Mouse (Mus musculus) CH12.LX (cell line): ENCODE measurements around the gene Abcd3. TPM values are rescaled to one million over a fixed set of nuclear protein-coding genes. Genes with fewer than 3 reads are reported as not detected.

ENCODE experiments used
- DNase-seq: peaks from one replicate; pipeline ENCODE4 v3.0.0-alpha.2; 2013; ENCODE audit errors: extremely low read depth
- H3K27ac ChIP-seq: 2 replicates; pipeline ENCODE4 v1.5.1; 2012; ENCODE audit warnings: low read depth, mild to moderate bottlenecking, control low read depth, moderate library complexity; ENCODE audit not compliant: insufficient read depth
- H3K27me3 ChIP-seq: replicated peaks from 2 replicates; pipeline ENCODE3; 2012; ENCODE audit warnings: inconsistent platforms
- H3K36me3 ChIP-seq, 2 experiments: replicated peaks in 1 of 2; 2 replicates each; pipeline versions ENCODE3 to v1.6.1; 2012; ENCODE audit warnings: inconsistent platforms in 1 of 2, low read length in 1 of 2, mild to moderate bottlenecking in 1 of 2, mixed read lengths in 1 of 2, moderate library complexity in 1 of 2; ENCODE audit not compliant: control insufficient read depth in 1 of 2, insufficient read depth in 1 of 2
- H3K4me1 ChIP-seq, 2 experiments: 2 replicates each; pipeline ENCODE4 v1.6.1; 2012; ENCODE audit warnings: inconsistent platforms in 1 of 2, moderate library complexity in 1 of 2; ENCODE audit not compliant: insufficient read depth in 2 of 2, control insufficient read depth in 1 of 2
- H3K4me2 ChIP-seq: 2 replicates; pipeline ENCODE4 v1.6.1; 2012; ENCODE audit warnings: low read depth, mild to moderate bottlenecking, control low read depth; ENCODE audit not compliant: poor library complexity, insufficient read depth, severe bottlenecking
- H3K4me3 ChIP-seq, 3 experiments: fragments of 150-350 bp in 1 of 3; sonication (generic) in 1 of 3; replicated peaks in 1 of 3; 2 replicates each; pipeline versions ENCODE3 to v1.5.1; 2011 to 2012; ENCODE audit warnings: low read depth in 2 of 3, low read length in 2 of 3, mild to moderate bottlenecking in 2 of 3, moderate library complexity in 2 of 3, control low read depth in 1 of 3, improper control_type of control experiment in 1 of 3, inconsistent platforms in 1 of 3, mixed read lengths in 1 of 3; ENCODE audit not compliant: poor library complexity in 1 of 3
- H3K79me2 ChIP-seq: replicated peaks from 2 replicates; pipeline ENCODE4 v1.6.1; 2012; ENCODE audit warnings: mild to moderate bottlenecking, moderate library complexity; ENCODE audit not compliant: control insufficient read depth, poor library complexity, insufficient read depth, severe bottlenecking; ENCODE audit errors: extremely low read depth
- H3K9ac ChIP-seq: 2 replicates; pipeline ENCODE4 v1.6.1; 2012; ENCODE audit warnings: low read depth, mild to moderate bottlenecking, control low read depth, moderate library complexity; ENCODE audit not compliant: insufficient read depth
- H3K9me3 ChIP-seq: replicated peaks from 2 replicates; pipeline ENCODE3; 2012; ENCODE audit warnings: low read length, inconsistent platforms, mixed read lengths
- CHD2 ChIP-seq: IDR thresholded peaks from 2 replicates; pipeline ENCODE4 v1.6.1; 2011; ENCODE audit warnings: low read length, improper control_type of control experiment
- ELF1 ChIP-seq: IDR thresholded peaks from 2 replicates; pipeline ENCODE4 v1.6.1; 2014; ENCODE audit warnings: low read depth, mild to moderate bottlenecking, inconsistent platforms, low read length, improper control_type of control experiment
- ETS1 ChIP-seq: conservative IDR thresholded peaks from 2 replicates; pipeline ENCODE4 v1.6.1; 2012; ENCODE audit warnings: low read depth, mild to moderate bottlenecking, inconsistent platforms, low read length, improper control_type of control experiment, moderate library complexity
- IRF4 ChIP-seq: IDR thresholded peaks from 2 replicates; pipeline ENCODE4 v1.6.1; 2014; ENCODE audit warnings: low read depth, mild to moderate bottlenecking, inconsistent platforms, low read length, improper control_type of control experiment
- JUN ChIP-seq: IDR thresholded peaks from 2 replicates; pipeline ENCODE4 v1.6.1; 2011; ENCODE audit warnings: low read depth, mild to moderate bottlenecking, low read length, improper control_type of control experiment, moderate library complexity; ENCODE audit not compliant: insufficient read depth
- JUND ChIP-seq: conservative IDR thresholded peaks from 2 replicates; pipeline ENCODE4 v1.6.1; 2011; ENCODE audit warnings: low read depth, low read length, improper control_type of control experiment
- KAT2A ChIP-seq: IDR thresholded peaks from 2 replicates; pipeline ENCODE4 v1.6.1; 2012; ENCODE audit warnings: low read length, improper control_type of control experiment, inconsistent platforms; ENCODE audit not compliant: insufficient replicate concordance
- MEF2A ChIP-seq: IDR thresholded peaks from 2 replicates; pipeline ENCODE4 v1.6.1; 2014; ENCODE audit warnings: low read depth, mild to moderate bottlenecking, inconsistent platforms, low read length, improper control_type of control experiment, borderline replicate concordance
- NELFE ChIP-seq: IDR thresholded peaks from 2 replicates; pipeline ENCODE4 v1.6.1; 2011; ENCODE audit warnings: low read depth, low read length, improper control_type of control experiment
- PAX5 ChIP-seq: IDR thresholded peaks from 2 replicates; pipeline ENCODE4 v1.6.1; 2012; ENCODE audit warnings: low read length, inconsistent platforms, mixed read lengths
- RAD21 ChIP-seq: IDR thresholded peaks from 2 replicates; pipeline ENCODE4 v1.6.1; 2011; ENCODE audit warnings: low read depth, mild to moderate bottlenecking, low read length, improper control_type of control experiment, moderate library complexity
- SIN3A ChIP-seq: IDR thresholded peaks from 2 replicates; pipeline ENCODE4 v1.6.1; 2012; ENCODE audit warnings: low read length, improper control_type of control experiment, inconsistent platforms
- TBP ChIP-seq: conservative IDR thresholded peaks from 2 replicates; pipeline ENCODE4 v1.6.1; 2011; ENCODE audit warnings: low read depth, low read length, improper control_type of control experiment
- UBTF ChIP-seq: IDR thresholded peaks from 2 replicates; pipeline ENCODE4 v1.6.1; 2012; ENCODE audit warnings: low read depth, mild to moderate bottlenecking, inconsistent platforms, low read length, improper control_type of control experiment, moderate library complexity
- USF2 ChIP-seq: conservative IDR thresholded peaks from 2 replicates; pipeline ENCODE4 v1.6.1; 2011; ENCODE audit warnings: low read depth, low read length, improper control_type of control experiment
- ZC3H11A ChIP-seq: IDR thresholded peaks from 2 replicates; pipeline ENCODE4 v1.6.1; 2012; ENCODE audit warnings: low read depth, mild to moderate bottlenecking, inconsistent platforms, low read length, improper control_type of control experiment
- ZNF384 ChIP-seq: IDR thresholded peaks from 2 replicates; pipeline ENCODE4 v1.6.1; 2012; ENCODE audit warnings: low read depth, low read length, improper control_type of control experiment, inconsistent platforms
- dilution Hi-C: fragments of 300-500 bp; cut with MboI; formaldehyde crosslinking; loops from 2 replicates; pipeline ENCODE4 v1.14.3; 2020; ENCODE audit warnings: low sequenced_read_pairs; ENCODE audit not compliant: extremely low pct_unique_long_range_greater_than_20kb, extremely low pct_ligation_motif_present
- in situ Hi-C: fragments of 300-500 bp; cut with MboI; formaldehyde crosslinking; loops from 3 replicates; pipeline ENCODE4 v1.14.3; 2019; ENCODE audit warnings: low sequenced_read_pairs, low pct_ligation_motif_present, low pct_unique_long_range_greater_than_20kb, mixed read lengths
- polyA plus RNA-seq: library from polyadenylated mRNA; unstranded; fragments of >175 nt; gene quantifications from 2 replicates; pipeline ENCODE4 v1.2.1, GENCODE M21; 2012; ENCODE audit warnings: low read depth; ENCODE audit not compliant: insufficient read length
- total RNA-seq, 2 experiments: library from RNA; depleted of rRNA; stranded (reverse); fragments of 300-350 nt in 1 of 2; fragments of >200 nt in 1 of 2; gene quantifications; 2 replicates each; pipeline ENCODE4 v1.2.3; 2012 to 2014

Gene Abcd3
- total and polyA plus RNA-seq, 3 experiments, result 53.5 to 65.9 (median 53.8) TPM

DNA sequence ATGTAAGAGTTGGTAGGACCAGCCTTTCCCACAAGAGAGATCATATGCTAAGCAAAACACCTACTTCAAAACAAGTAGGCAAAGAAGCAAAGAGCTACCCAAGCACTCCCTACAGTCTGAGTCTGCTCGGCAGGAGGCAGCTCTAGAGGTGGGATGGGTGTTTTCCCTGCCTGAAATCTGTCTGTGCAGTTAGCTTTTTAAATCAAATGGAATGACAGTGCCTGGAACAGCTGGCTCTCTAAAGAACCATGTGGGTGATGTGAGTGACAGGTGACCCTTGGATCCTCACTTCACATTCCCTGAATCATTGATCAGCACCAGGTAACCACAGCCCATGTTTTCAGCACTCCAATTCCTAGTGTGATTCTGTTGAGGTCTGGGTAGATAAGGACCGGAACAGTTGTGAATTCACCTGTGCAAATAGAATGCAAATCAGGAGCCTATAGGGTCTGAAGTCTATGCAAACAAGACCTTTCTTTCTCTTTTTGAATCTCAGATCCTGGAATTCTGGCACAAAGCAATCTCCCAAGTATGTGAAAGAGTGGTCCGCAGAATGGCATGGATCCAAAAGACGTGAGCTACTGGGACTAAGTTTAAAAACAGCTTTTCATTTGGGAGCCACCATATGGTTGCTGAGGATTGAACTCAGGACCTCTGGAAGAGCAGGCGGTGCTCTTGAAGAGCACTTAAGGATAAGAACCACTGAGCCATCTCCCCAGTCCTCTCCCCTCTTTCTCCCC lies 38.8 kb upstream of the Abcd3 start:
- H3K9me3 ChIP-seq, result no peaks in the 10 kb centered on the region
- H3K9ac ChIP-seq, result no peak overlapping the region
- no peak for TF ChIP-seq IRF4
- no peak for TF ChIP-seq ZNF384
- no peak for TF ChIP-seq PAX5
- TF ChIP-seq RAD21, result no peak
- TF ChIP-seq TBP, result no peak
- TF ChIP-seq ELF1, result no peak
- TF ChIP-seq UBTF, result no peak
- no peak for TF ChIP-seq USF2
- TF ChIP-seq CHD2, result no peak
- TF ChIP-seq NELFE, result no peak
- no peak for TF ChIP-seq JUND
- TF ChIP-seq KAT2A, result no peak
- TF ChIP-seq SIN3A, result no peak
- no peak for TF ChIP-seq MEF2A
- TF ChIP-seq ETS1, result no peak
- TF ChIP-seq ZC3H11A, result no peak
- no peak for TF ChIP-seq JUN
- TF ChIP-seq, all 38 proteins: peak for 0
- Histone ChIP-seq H3K79me2 (no peaks in the 10 kb centered on the region), H3K4me2 (no peak overlapping the region), H3K4me3 (no peak overlapping the region), H3K4me1 (peaks cover 3 to 14% of the 10 kb centered on the region in 2 experiments), H3K27me3 (no peaks in the 10 kb centered on the region), H3K27ac (no peak overlapping the region), H3K36me3 (no peaks in the 10 kb centered on the region)
- dilution Hi-C loops (no loop called here), in situ Hi-C loops (no loop called here)
- DNase-seq, result no peak

DNA sequence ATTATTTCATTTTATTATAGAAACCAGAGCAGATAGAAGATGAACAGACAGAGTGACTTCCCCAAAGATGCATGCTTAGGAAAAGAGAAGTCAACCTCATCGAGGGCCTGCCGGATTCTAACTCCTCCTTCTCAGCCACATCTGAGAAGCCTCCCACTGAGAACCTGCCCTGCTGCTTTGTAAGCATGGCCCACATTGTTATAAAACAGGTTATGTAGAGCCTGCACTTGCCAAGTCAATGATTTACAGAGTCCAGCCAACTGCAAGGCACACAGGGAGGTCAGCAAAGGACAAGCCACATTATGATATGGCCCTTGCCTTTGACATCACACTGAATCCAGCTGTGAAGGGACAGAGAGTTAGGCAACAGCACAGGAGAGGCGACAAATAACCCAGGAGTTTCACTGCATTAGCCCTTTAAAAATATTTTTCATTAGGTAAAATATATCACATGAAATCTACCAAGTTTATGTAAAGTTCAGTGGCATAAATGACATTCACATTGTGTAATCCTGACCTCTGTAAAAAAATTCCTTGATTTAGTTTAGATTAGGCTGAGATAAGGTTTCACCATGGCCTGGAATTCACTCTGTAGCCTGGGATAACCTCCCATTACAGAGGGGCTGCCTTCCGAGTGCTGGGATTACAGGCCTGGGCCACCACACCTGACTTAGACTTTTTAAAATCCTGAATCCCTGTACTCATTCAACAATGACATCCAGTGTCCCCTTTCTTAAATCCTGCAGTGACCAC lies 37.1 kb upstream of the Abcd3 start:
- Histone ChIP-seq H3K4me3 (no peak overlapping the region), H3K9me3 (no peaks in the 10 kb centered on the region), H3K27me3 (no peaks in the 10 kb centered on the region), H3K4me2 (no peak overlapping the region), H3K36me3 (no peaks in the 10 kb centered on the region), H3K4me1 (peaks cover 5 to 19% of the 10 kb centered on the region in 2 experiments), H3K9ac (no peak overlapping the region), H3K79me2 (no peaks in the 10 kb centered on the region), H3K27ac (no peak overlapping the region)
- no peak for TF ChIP-seq IRF4
- no peak for TF ChIP-seq NELFE
- DNase-seq, result no peak
- dilution Hi-C loops, result no loop called here
- in situ Hi-C loops, result no loop called here
